Mouse (Mus musculus): Measurements from ENCODE around the gene Zfp987. TPM values are rescaled to one million over a fixed set of nuclear protein-coding genes. Genes with fewer than 3 reads are reported as not detected.

The Zfp987 gene
- not detected for polyA plus RNA-seq (2015; fragmentation: Illumina TruSeq; extraction: RNeasy Lipid Tissue Mini Kit (QIAGEN cat#74804); ENCODE audit: insufficient read depth, low read depth, low replicate concordance)

GRCm38 (mm10) chr4:146096998-146097397 lies at the start of gene Zfp987:
Gene Zfp987, plus strand, starts transcription at chr4:146097298.

GRCm38 (mm10) chr4:146156524-146156923 lies 59.4 kb downstream of the Zfp987 start, which contains the start of gene Zfp600:
Gene Zfp600, plus strand, starts transcription at chr4:146156824.

Other genes with a start within 250 kb of the Zfp987 start
- gene Zfp986, start 228.5 kb upstream of the Zfp987 start, polyA plus RNA-seq (2015; fragmentation: Illumina TruSeq; extraction: RNeasy Lipid Tissue Mini Kit (QIAGEN cat#74804); ENCODE audit: insufficient read depth, low read depth, low replicate concordance): not detected
- not detected for gene Zfp600, start 59.5 kb downstream of the Zfp987 start, polyA plus RNA-seq (2015; fragmentation: Illumina TruSeq; extraction: RNeasy Lipid Tissue Mini Kit (QIAGEN cat#74804); ENCODE audit: insufficient read depth, low read depth, low replicate concordance)